Mouse (Mus musculus): ENCODE data around the gene Dnah14.

Dnah14 gene

DNA sequence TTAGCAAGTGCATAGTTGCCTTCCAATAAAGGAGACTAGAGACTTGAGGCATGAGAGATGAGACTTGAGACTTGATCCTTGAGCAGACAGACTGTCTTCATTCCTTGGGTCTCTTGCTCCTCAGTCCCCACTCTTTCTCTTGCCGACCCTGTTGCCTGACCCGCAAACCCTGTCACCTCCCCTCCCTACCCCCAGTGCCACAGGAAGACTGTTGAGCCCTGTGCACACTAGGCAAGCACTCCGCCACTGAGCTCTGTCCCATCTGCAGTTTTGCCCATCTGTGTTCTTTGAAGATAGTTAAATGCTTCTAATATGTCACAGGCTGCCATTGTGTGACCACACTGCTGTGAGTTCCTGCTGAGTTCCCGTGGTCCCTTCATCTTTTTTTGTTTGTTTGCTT is 23.0 kb downstream of the Dnah14 start:
- DNase-seq (ENCODE audit: low read depth, low spot score), result no peak

- no peak for DNase-seq (ENCODE audit: low read depth, low spot score)
These were observed 34.8 kb downstream of the Dnah14 start for GRCm38 (mm10) chr1:181611118-181611517.

DNA sequence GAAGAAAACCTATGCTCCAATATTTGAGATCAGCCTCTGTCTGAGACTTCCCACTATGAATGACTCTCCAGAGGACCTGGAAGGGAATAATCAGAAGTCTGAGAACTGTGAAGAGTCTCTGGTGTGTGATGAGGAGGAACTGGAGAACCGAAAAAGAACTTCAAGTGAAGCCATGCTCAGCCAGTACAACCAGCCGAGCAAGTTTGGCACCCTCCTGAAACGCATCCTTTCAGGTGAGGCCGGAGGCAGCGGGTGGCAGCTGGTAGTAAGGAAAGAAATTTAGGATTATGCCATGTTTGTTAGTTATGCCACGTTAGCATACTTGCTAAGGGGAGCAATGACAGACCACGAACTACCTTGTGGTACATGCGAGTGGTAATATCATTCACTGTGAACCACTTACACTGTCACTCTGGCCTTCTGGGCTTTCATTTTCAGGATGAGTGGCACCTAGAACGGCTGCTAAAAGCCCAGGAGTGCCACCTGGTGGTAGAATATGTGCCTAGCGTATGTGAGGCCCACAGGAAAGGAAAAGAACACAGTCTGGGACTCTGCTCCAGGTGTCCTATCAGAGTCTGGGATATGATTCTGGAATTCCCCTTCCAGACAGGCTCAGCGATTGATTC is 39.6 kb downstream of the Dnah14 start:
- peak; percentile 82 for DNase-seq (ENCODE audit: low read depth, low spot score)

- DNase-seq (ENCODE audit: low read depth, low spot score), result peak; percentile 63
These were observed 41.0 kb downstream of the Dnah14 start for GRCm38 (mm10) chr1:181617332-181617731.

GRCm38 (mm10) chr1:181623149-181623680 is 46.9 kb downstream of the Dnah14 start:
- peak; percentile 95 for DNase-seq (ENCODE audit: low read depth, low spot score)

- no peak for DNase-seq (ENCODE audit: low read depth, low spot score)
These were observed 48.5 kb downstream of the Dnah14 start for GRCm38 (mm10) chr1:181624876-181625275.

- no peak for DNase-seq (ENCODE audit: low read depth, low spot score)
These were observed 51.9 kb downstream of the Dnah14 start for GRCm38 (mm10) chr1:181628276-181628675.

GRCm38 (mm10) chr1:181631371-181631770 is 55.0 kb downstream of the Dnah14 start:
- DNase-seq (ENCODE audit: low read depth, low spot score), result no peak

DNA sequence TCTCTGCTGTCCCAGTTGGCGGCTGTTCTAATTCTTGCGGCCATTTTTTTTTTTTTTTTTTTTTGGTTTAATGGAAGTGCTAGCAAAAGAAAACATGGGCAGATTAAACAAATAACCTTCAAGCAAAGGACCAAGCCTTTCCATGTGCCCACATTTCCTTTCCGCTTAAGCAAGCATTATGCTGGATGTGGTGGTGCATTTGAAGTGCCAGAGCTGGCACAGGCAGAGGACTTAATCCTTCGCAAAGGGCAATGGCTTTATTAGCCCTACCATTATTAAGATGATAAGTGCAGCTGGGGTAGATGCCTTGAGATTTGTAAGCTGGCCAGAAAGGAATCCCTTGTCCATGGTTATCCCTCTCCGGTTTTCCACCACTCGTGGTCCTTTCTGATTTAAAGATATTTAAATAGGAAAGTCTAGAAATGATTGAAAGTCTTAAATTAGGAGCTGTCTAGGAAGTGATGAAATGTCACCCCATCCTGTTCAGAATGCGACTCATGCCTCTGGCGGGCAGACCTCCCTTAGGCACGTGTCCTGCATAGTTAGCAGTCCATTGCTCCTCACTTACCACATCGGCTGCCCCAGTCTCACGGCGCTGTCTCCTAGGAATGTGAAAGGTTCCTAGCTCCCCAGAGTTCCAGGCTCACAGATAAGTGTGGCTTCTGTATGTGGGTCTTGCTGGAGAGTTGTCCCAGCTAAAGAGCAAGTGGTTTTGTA is 61.8 kb downstream of the Dnah14 start:
- DNase-seq (ENCODE audit: low read depth, low spot score), result no peak

GRCm38 (mm10) chr1:181640383-181640782 is 64.0 kb downstream of the Dnah14 start:
- DNase-seq (ENCODE audit: low read depth, low spot score), result no peak

DNA sequence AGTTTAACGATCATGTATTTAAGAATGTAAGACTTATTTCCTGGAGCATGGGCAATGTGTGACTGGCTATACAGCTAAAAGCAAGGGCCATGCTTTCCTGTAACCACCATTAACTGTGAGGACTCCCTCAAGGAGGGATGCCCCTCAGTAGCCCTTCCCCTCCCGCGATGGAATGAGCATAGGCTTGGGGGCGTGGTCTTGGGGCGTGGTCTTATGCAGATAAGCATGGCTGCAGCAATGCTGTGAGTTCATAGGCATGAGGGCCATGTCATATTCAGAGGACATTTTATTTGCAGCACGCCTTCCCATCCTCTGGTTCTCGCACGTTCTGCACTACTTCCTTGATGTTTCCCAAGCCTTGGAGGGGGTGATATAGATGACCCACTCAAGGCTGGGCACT is 71.1 kb downstream of the Dnah14 start:
- DNase-seq (ENCODE audit: low read depth, low spot score), result peak; percentile 59

DNA sequence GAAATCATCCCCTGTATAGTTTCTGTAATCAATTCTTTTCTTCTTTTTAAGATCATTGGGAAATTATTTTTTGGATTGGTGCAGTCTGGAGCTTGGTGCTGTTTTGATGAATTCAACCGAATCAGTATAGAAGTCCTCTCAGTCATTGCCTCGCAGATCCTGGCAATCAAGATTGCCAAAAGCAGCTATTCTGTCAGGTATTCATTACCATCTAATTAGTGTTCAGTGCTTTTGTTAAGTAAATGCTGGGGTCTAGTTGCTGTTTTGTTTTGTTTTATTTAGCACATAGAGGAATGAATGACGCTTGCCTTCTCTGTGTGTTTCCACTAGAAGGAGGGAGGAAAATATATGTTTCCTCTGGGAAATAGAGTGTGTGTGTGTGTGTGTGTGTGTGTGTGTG is 77.1 kb downstream of the Dnah14 start:
- no peak for DNase-seq (ENCODE audit: low read depth, low spot score)

- no peak for DNase-seq (ENCODE audit: low read depth, low spot score)
These were observed 80.1 kb downstream of the Dnah14 start for GRCm38 (mm10) chr1:181656421-181656820.

DNA sequence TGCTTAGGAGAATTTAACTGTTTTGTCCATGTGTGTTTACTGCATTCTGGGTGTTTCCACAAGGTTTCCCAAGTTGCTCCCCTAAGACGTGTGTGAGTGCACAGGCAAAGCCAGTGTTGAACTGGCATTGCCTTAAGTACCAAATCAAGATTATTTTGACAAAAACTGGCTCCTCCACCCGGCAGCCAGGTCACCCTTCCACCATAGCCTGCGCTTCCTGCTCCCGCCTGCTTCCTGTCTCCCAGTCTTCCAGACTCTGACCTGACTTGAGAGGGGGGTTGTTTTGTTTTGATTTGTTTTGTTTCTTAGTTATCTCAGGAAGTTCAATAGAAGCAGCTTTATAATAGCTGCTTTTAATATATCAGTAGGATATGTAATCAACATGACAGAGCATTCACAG is 90.4 kb downstream of the Dnah14 start:
- no peak for DNase-seq (ENCODE audit: low read depth, low spot score)

GRCm38 (mm10) chr1:181694729-181695498 is 118.6 kb downstream of the Dnah14 start:
- DNase-seq (ENCODE audit: low read depth, low spot score), result no peak

DNA sequence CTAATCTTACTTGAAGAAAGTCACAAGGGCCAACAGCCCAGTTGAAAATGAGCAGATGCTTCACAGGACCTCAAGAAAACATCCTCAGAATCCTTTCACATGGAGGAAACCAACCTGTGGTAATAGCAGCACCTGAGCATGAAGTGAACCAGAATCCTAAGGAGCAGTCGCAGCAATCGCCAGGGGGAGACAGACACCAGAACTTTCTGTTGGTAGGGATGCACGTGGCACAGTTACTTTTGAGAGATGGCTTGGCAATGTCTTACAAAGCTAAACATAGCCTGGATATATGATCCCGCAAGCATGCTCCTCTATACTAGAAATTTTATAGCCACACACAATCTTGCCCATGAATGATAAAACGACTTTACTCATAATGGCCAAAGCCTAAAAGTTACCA is 152.3 kb downstream of the Dnah14 start:
- DNase-seq (ENCODE audit: low read depth, low spot score), result peak; percentile 60

GRCm38 (mm10) chr1:181733517-181733916 is 157.2 kb downstream of the Dnah14 start:
- no peak for DNase-seq (ENCODE audit: low read depth, low spot score)

DNA sequence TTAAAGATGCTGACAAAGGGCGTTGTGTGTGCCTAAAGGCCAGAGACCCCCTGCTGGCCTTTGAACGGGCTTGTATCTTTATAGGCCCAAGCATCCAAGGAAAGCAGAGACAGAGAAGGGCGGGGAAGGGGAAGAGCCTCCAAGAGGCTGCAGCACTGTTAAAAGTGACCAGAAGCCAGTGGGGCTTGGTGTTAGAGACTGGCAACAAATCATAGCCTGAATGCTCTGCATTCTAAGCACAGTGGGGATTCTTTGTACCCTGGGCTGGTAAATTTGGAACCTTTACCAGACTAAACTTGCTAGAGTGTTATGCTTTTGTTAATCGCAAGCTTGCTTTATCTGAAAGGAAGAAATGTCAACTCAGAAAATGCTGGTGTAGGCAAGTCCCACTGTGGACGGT is 163.9 kb downstream of the Dnah14 start:
- DNase-seq (ENCODE audit: low read depth, low spot score), result peak; percentile 89

GRCm38 (mm10) chr1:181742251-181742885 is 166.0 kb downstream of the Dnah14 start:
- peak; percentile 92 for DNase-seq (ENCODE audit: low read depth, low spot score)

DNA sequence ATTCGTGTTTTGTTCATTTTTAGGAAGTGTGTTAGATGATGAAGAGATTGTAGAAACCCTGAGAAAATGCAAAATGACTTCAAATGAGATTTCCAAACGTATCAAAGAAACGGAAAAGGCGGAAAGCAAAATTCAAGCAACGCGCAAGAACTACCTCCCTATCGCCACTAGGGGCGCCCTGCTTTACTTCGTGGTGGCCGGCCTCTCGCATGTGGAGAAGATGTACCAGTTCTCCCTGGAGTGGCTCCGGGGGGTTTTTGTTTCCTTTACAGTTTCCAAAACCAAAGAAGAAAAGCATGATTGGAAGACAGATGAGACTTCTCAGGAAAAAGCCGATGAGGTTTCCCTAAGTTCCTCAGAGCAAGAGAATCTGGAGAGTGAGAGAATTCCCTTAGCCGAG is 193.0 kb downstream of the Dnah14 start:
- peak; percentile 80 for DNase-seq (ENCODE audit: low read depth, low spot score)

DNA sequence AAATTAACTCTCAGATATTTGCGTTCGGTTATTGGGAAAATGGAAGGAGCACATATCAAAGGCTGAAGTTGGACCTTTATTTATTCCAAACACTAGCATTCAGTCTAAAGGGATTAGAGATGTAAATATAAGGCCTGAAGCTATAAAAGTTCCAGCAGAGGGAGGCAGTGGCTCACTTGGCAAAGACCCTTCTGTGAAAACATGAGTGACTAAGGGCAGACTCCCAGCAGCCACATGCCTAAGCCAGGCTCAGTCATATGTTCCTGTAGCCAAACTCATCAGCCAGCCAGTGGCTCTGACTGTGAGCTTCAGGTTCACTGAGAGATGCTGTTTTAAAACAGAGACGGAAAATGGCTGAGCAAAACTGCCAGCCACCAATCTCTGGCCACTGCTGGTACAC is 195.5 kb downstream of the Dnah14 start:
- DNase-seq (ENCODE audit: low read depth, low spot score), result no peak

DNA sequence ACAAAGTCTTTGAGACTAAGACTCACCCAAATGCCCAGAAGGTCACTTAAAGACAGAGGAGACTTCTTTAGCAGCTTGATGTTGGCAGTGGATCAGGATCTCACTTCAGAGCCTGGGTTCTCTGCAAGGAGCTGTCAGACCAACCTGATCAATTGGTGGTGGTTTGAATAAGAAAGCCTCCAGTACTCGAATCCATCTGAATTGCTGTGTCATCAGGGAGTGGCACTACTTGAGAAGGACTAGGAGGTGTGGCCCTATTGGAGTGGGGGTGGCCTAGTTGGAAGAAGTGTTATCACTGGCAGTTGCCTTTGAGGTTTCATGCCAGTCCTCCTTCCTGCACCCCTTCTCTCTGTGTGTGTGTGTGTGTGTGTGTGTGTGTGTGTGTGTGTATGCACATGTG is 200.2 kb downstream of the Dnah14 start:
- DNase-seq (ENCODE audit: low read depth, low spot score), result peak; percentile 76

Measured in R1 (cell line).